Mouse (Mus musculus) myocyte (in vitro differentiated cells): Measurements from ENCODE around the gene Mien1. TPM values are rescaled to one million over a fixed set of nuclear protein-coding genes. Genes with fewer than 3 reads are reported as not detected.

Experiments
- H3K27me3 ChIP-seq: one replicate; pipeline ENCODE4 v1.6.1; 2011; ENCODE audit not compliant: control insufficient read depth, insufficient read depth, insufficient read length
- H3K36me3 ChIP-seq: one replicate; pipeline ENCODE4 v1.6.1; 2011; ENCODE audit not compliant: control insufficient read depth, insufficient read depth
- H3K4me2 ChIP-seq: one replicate; pipeline ENCODE4 v1.6.1; 2011; ENCODE audit warnings: low read depth, control low read depth
- H3K4me3 ChIP-seq: one replicate; pipeline ENCODE4 v1.5.1; 2011; ENCODE audit warnings: mild to moderate bottlenecking, control low read depth, moderate library complexity
- H3K79me2 ChIP-seq: one replicate; pipeline ENCODE4 v1.6.1; 2011; ENCODE audit not compliant: control insufficient read depth, insufficient read depth
- H3ac ChIP-seq: one replicate; pipeline ENCODE4 v1.6.1; 2011; ENCODE audit not compliant: control insufficient read depth, insufficient read length
- CEBPB ChIP-seq: IDR thresholded peaks from 2 replicates; pipeline ENCODE4 v1.6.1; 2011; ENCODE audit warnings: mild to moderate bottlenecking, moderate library complexity; ENCODE audit not compliant: poor library complexity, insufficient read depth, severe bottlenecking
- E2F4 ChIP-seq: IDR thresholded peaks from one replicate; pipeline ENCODE4 v1.6.1; 2011; ENCODE audit warnings: mild to moderate bottlenecking, control low read depth, moderate library complexity; ENCODE audit not compliant: insufficient read depth
- MAX ChIP-seq: IDR thresholded peaks from one replicate; pipeline ENCODE4 v1.6.1; 2011; ENCODE audit warnings: low read depth, mild to moderate bottlenecking, control low read depth
- MYOD1 ChIP-seq, 3 experiments: IDR thresholded peaks; one replicate each; pipeline ENCODE4 v1.6.1; 2011; ENCODE audit warnings: control low read depth in 2 of 3, low read depth in 2 of 3, mild to moderate bottlenecking in 2 of 3, moderate library complexity in 1 of 3; ENCODE audit not compliant: insufficient read length in 2 of 3, control insufficient read depth in 1 of 3
- MYOG ChIP-seq, 3 experiments: IDR thresholded peaks; one replicate each; pipeline ENCODE4 v1.6.1; 2011; ENCODE audit warnings: control low read depth in 2 of 3, low read depth in 2 of 3, mild to moderate bottlenecking in 2 of 3; ENCODE audit not compliant: insufficient read length in 2 of 3, control insufficient read depth in 1 of 3, insufficient read depth in 1 of 3
- POLR2A ChIP-seq: IDR thresholded peaks from one replicate; pipeline ENCODE4 v1.6.1; 2011; ENCODE audit warnings: low read depth, mild to moderate bottlenecking, control low read depth, moderate library complexity; ENCODE audit not compliant: insufficient read length
- POLR2AphosphoS2 ChIP-seq: IDR thresholded peaks from one replicate; pipeline ENCODE4 v1.6.1; 2011; ENCODE audit warnings: low read depth, control low read depth; ENCODE audit not compliant: insufficient read length
- REST ChIP-seq: IDR thresholded peaks from one replicate; pipeline ENCODE4 v1.6.1; 2011; ENCODE audit warnings: mild to moderate bottlenecking, control low read depth, moderate library complexity; ENCODE audit not compliant: insufficient read depth, insufficient read length
- SRF ChIP-seq: IDR thresholded peaks from one replicate; pipeline ENCODE4 v1.6.1; 2011; ENCODE audit warnings: low read depth; ENCODE audit not compliant: control insufficient read depth, insufficient read length
- TCF12 ChIP-seq: IDR thresholded peaks from one replicate; pipeline ENCODE4 v1.6.1; 2011; ENCODE audit warnings: mild to moderate bottlenecking, control low read depth; ENCODE audit not compliant: poor library complexity, insufficient read depth, severe bottlenecking
- TCF3 ChIP-seq: IDR thresholded peaks from one replicate; pipeline ENCODE4 v1.6.1; 2011; ENCODE audit warnings: low read depth, control low read depth; ENCODE audit not compliant: insufficient read length
- USF1 ChIP-seq: IDR thresholded peaks from one replicate; pipeline ENCODE4 v1.6.1; 2011; ENCODE audit warnings: low read depth, mild to moderate bottlenecking, control low read depth, moderate library complexity
- polyA plus RNA-seq: library from polyadenylated mRNA; unstranded; fragments of >200 nt; fragmentation: generic; extraction: Trizol; gene quantifications from one replicate; pipeline ENCODE4 v1.2.1, GENCODE M21; 2012; ENCODE audit warnings: missing spikeins

Gene Mien1
- polyA plus RNA-seq, 1 experiment, result 112 TPM

- no peaks in the 10 kb centered on the region for H3K27me3 ChIP-seq
- peaks cover 26% of the 10 kb centered on the region for H3K79me2 ChIP-seq
- H3K36me3 ChIP-seq, result no peaks in the 10 kb centered on the region
- H3K4me2 ChIP-seq, result peak overlapping the region; percentile 81
- TF ChIP-seq SRF (no peak), REST (no peak), CEBPB (no peak), POLR2A (no peak), MAX (no peak), E2F4 (no peak), USF1 (no peak), MYOD1 (IDR thresholded peaks at IDR 0.05; ENCODE audit: control insufficient read depth in 1 of 3, insufficient read length in 2 of 3, low read depth in 2 of 3) (no peak), POLR2AphosphoS2 (no peak), TCF3 (no peak), MYOG (IDR thresholded peaks at IDR 0.05; ENCODE audit: control insufficient read depth in 1 of 3, insufficient read depth in 1 of 3, insufficient read length in 2 of 3, low read depth in 2 of 3) (no peak), TCF12 (no peak)
- no peak overlapping the region for H3ac ChIP-seq
- peak overlapping the region; percentile 72 for H3K4me3 ChIP-seq
Observed at GRCm38 (mm10) chr11:98414162-98414561, 24.6 kb downstream of the Mien1 start.

GRCm38 (mm10) chr11:98413731-98414130 lies 25.1 kb downstream of the Mien1 start:
- Histone ChIP-seq H3K79me2 (peaks cover 26% of the 10 kb centered on the region), H3K36me3 (no peaks in the 10 kb centered on the region), H3K27me3 (no peaks in the 10 kb centered on the region), H3K4me2 (peak overlapping the region; percentile 81), H3K4me3 (peak overlapping the region; percentile 72), H3ac (peak overlapping the region; percentile 75)
- TF ChIP-seq TCF3 (no peak), MAX (no peak)

DNA sequence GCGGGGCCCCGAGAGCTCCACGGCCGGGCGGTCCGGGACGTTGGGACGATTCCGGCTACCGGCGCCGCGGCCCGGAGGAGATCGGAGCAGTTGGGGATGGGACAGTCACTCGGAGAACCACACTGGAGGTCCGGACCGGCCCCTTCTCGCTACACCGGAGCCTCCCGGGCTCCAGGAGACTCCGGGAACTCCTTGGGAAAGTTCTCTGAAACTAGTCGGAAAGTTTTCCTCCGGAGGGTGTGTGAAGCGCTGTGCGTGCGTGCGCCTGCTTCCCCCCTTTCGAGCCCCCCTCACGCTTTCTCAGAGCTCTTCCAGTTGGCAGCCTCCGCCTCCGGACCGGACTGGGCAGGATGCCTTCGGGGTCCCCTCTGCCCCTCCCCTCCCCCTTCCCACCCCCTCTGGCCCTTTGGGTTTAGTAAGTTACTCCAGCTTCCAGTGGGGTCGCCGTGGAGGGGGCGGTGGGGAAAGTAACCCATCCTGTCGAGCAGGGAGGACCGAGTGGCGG lies 25.9 kb downstream of the Mien1 start:
- peaks cover 26% of the 10 kb centered on the region for H3K79me2 ChIP-seq
- TF ChIP-seq SRF (no peak), E2F4 (no peak), USF1 (no peak), REST (no peak), MYOD1 (IDR thresholded peaks at IDR 0.05; ENCODE audit: control insufficient read depth in 1 of 3, insufficient read length in 2 of 3, low read depth in 2 of 3) (no peak), MAX (no peak), CEBPB (no peak), TCF12 (no peak), POLR2A (no peak), POLR2AphosphoS2 (no peak), TCF3 (no peak), MYOG (IDR thresholded peaks at IDR 0.05; ENCODE audit: control insufficient read depth in 1 of 3, insufficient read depth in 1 of 3, insufficient read length in 2 of 3, low read depth in 2 of 3) (no peak)

GRCm38 (mm10) chr11:98412273-98412796 lies 26.5 kb downstream of the Mien1 start, which contains the start of gene Erbb2:
Erbb2 (plus strand) TSS chr11:98412470.
- Histone ChIP-seq H3ac (peak within 1 kb of the TSS; percentile 75), H3K4me2 (peak within 1 kb of the TSS; percentile 81), H3K27me3 (no peaks in the 10 kb centered on the region), H3K36me3 (no peaks in the 10 kb centered on the region), H3K79me2 (peaks cover 26% of the 10 kb centered on the region), H3K4me3 (peak within 1 kb of the TSS; percentile 72)
- TF ChIP-seq REST (no peak), MYOG (IDR thresholded peaks at IDR 0.05; ENCODE audit: control insufficient read depth in 1 of 3, insufficient read depth in 1 of 3, insufficient read length in 2 of 3, low read depth in 2 of 3) (peak in 1 of 3 experiments; percentile 10), MYOD1 (IDR thresholded peaks at IDR 0.05; ENCODE audit: control insufficient read depth in 1 of 3, insufficient read length in 2 of 3, low read depth in 2 of 3) (peak in 1 of 3 experiments; percentile 3), USF1 (no peak), MAX (no peak), TCF12 (no peak), TCF3 (no peak), POLR2A (peak; percentile 86), CEBPB (no peak), POLR2AphosphoS2 (peak; percentile 92)

More for the DNA sequence above, 25.9 kb downstream of the Mien1 start:
- H3K27me3 ChIP-seq, result no peaks in the 10 kb centered on the region
- peak overlapping the region; percentile 72 for H3K4me3 ChIP-seq
- H3K4me2 ChIP-seq, result peak overlapping the region; percentile 81
- no peaks in the 10 kb centered on the region for H3K36me3 ChIP-seq
- peak overlapping the region; percentile 75 for H3ac ChIP-seq

DNA sequence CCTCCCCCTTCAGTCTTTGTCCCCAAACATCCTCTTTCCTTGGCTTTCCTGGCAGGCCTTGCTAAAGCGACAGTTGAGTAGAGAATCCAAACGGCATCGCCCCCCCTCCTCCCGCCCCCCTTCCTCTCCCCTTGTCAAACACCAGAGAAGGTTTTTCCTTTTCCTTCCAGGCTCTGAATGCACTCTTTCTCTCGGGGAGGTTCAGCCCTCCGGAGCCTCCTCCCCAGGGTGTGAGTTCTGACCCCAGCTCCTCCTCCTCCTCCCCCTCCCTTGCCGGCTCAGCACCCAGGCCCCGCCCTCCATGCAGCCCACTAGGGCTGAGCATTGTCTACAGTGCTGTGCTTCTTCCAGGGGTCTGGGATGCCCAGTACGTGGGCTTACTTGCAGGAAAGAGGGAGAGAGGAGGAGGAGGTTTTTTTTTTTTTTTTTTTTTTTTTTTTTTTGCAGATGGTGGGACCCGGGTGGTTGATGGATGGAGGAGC lies 29.4 kb downstream of the Mien1 start:
- Histone ChIP-seq H3K27me3 (no peaks in the 10 kb centered on the region), H3K79me2 (peaks cover 7% of the 10 kb centered on the region), H3K4me2 (peak overlapping the region; percentile 12), H3K36me3 (no peaks in the 10 kb centered on the region), H3K4me3 (no peak overlapping the region), H3ac (no peak overlapping the region)
- no peak for TF ChIP-seq E2F4
- TF ChIP-seq MAX, result no peak
- no peak for TF ChIP-seq POLR2A
